Mouse (Mus musculus) liver, embryonic 14.5 days (tissue): ENCODE measurements at regions not wholly inside any gene's neighbourhood (a gene's known extent, or its start where the extent isn't known, plus 50 kb on each side); places are given as distances from the start of the nearest gene placed in this dataset.

Experiments
- ATAC-seq: fragments of 200-750 bp; cut with Nextera tagmentation; 2 replicates; pipeline ENCODE4 v1.8.0; 2017; ENCODE audit warnings: moderate number of reproducible peaks, mild to moderate bottlenecking, moderate library complexity; ENCODE audit not compliant: insufficient read depth
- DNase-seq, 3 experiments: peaks; one replicate each; pipeline ENCODE4 v3.0.0-alpha.2; 2012 to 2013; ENCODE audit warnings: low read depth in 3 of 3, low spot score in 3 of 3
- H3K27ac ChIP-seq: fragments of 300-500 bp; sonication (generic); 2 replicates; pipeline ENCODE4 v1.5.1; 2014; ENCODE audit warnings: moderate library complexity, mild to moderate bottlenecking, control low read depth, inconsistent platforms
- H3K27me3 ChIP-seq: fragments of 300-500 bp; sonication (generic); 2 replicates; pipeline ENCODE4 v1.6.1; 2014; ENCODE audit warnings: mild to moderate bottlenecking, low read length, moderate library complexity; ENCODE audit not compliant: control insufficient read depth, insufficient read depth
- H3K36me3 ChIP-seq: fragments of 300-500 bp; sonication (generic); replicated peaks from 2 replicates; pipeline ENCODE4 v1.6.1; 2014; ENCODE audit warnings: low read depth; ENCODE audit not compliant: control insufficient read depth, insufficient read depth
- H3K4me1 ChIP-seq, 2 experiments: fragments of 200-500 bp in 1 of 2; fragments of 300-500 bp in 1 of 2; sonication (generic) in 1 of 2; replicated peaks; 2 replicates each; pipeline ENCODE4 v1.6.1; 2012 to 2014; ENCODE audit warnings: antibody characterized with exemption in 1 of 2, inconsistent platforms in 1 of 2, low read length in 1 of 2; ENCODE audit not compliant: control insufficient read depth in 2 of 2, insufficient read depth in 2 of 2
- H3K4me2 ChIP-seq: fragments of 300-500 bp; sonication (generic); 2 replicates; pipeline ENCODE4 v1.6.1; 2014; ENCODE audit warnings: low read depth, mild to moderate bottlenecking, control low read depth, moderate library complexity
- H3K4me3 ChIP-seq, 2 experiments: fragments of 200-500 bp in 1 of 2; fragments of 300-500 bp in 1 of 2; sonication (generic) in 1 of 2; 2 replicates each; pipeline ENCODE4 v1.5.1; 2012 to 2014; ENCODE audit warnings: low read depth in 2 of 2, low read length in 2 of 2, mild to moderate bottlenecking in 2 of 2, control low read depth in 1 of 2, inconsistent platforms in 1 of 2, moderate library complexity in 1 of 2; ENCODE audit not compliant: insufficient read depth in 1 of 2
- H3K9ac ChIP-seq: fragments of 300-500 bp; sonication (generic); replicated peaks from 2 replicates; pipeline ENCODE4 v1.6.1; 2014; ENCODE audit warnings: mild to moderate bottlenecking, control low read depth, moderate library complexity
- H3K9me3 ChIP-seq: fragments of 300-500 bp; sonication (generic); 2 replicates; pipeline ENCODE4 v1.6.1; 2016; ENCODE audit warnings: low read length, mixed read lengths; ENCODE audit not compliant: control insufficient read depth
- CTCF ChIP-seq: IDR thresholded peaks from 2 replicates; pipeline ENCODE4 v1.5.1; 2016; ENCODE audit warnings: antibody characterized with exemption, low read depth, control low read depth
- EP300 ChIP-seq: IDR thresholded peaks from 2 replicates; pipeline ENCODE4 v1.6.1; 2016; ENCODE audit warnings: antibody characterized with exemption, low read depth
- WGBS: fragments of 180-500 bp; shearing (Covaris S2); extraction: QIAGEN DNeasy Blood & Tissue Kit; methylation state at CpG from one replicate; pipeline ENCODE4 v1.1.7; 2014; ENCODE audit not compliant: insufficient replicate concordance; 5-methylcytosine and 5-hydroxymethylcytosine counted together

DNA sequence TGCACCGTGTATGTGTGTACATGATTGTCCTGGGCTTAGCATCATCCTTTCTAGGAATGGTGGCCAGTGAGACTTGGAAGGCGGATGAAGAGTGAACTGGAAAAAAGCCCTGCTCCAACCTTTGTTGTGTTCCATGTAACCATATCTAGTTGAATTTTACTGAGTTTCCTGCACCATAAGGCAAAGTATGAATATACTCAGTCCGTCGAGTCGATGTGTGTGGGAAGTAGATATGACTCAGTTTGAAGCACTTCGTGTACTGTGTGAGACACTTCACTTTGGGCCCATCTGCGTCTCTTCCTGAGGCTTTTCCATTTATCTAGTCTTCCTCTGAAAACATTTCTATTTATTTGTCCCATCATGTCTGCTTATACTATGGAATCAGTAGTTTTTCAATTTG, 139.5 kb upstream of the Sp8 start:
- H3K36me3 ChIP-seq: no peaks in the 10 kb centered on the region
- WGBS: 64% methylated on average over 7 of the region's 7 CpGs
- H3K4me3 ChIP-seq: no peak overlapping the region
- H3K9me3 ChIP-seq: no peaks in the 10 kb centered on the region
- TF ChIP-seq EP300: no peak
- no peak for TF ChIP-seq CTCF
- DNase-seq (no peak), ATAC-seq (no peak)
- no peaks in the 10 kb centered on the region for H3K27me3 ChIP-seq
- H3K9ac ChIP-seq: no peak overlapping the region
- H3K27ac ChIP-seq: no peak overlapping the region
- no peaks in the 10 kb centered on the region for H3K4me1 ChIP-seq
- H3K4me2 ChIP-seq: no peak overlapping the region

DNA sequence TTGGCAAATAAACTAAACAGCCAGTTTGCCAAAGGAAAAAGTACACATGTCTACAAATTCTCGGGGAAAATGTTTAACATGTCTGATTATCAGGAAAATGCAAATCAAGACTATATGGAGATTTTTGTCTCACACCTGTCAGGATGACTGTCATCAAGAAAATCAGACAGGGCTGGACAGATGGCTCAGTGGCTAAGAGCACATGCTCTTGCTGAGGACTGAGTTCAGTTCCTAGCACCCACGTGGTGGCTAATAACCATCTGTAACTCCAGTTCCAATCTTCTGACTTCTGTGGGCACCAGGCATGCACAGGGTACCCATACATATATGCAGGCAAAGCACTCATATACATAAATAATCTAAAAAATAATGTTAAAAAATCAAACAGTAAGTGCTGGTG, 141.3 kb upstream of the Sp8 start:
- H3K9ac ChIP-seq: no peak overlapping the region
- no peak for DNase-seq
- TF ChIP-seq CTCF: no peak
- H3K27ac ChIP-seq: no peak overlapping the region
- ATAC-seq: no peak
- no peak overlapping the region for H3K4me3 ChIP-seq
- WGBS: 50% methylated on average over 2 of the region's 2 CpGs
- no peaks in the 10 kb centered on the region for H3K36me3 ChIP-seq
- H3K9me3 ChIP-seq: no peaks in the 10 kb centered on the region
- no peak overlapping the region for H3K4me2 ChIP-seq
- no peaks in the 10 kb centered on the region for H3K27me3 ChIP-seq
- no peaks in the 10 kb centered on the region for H3K4me1 ChIP-seq

DNA sequence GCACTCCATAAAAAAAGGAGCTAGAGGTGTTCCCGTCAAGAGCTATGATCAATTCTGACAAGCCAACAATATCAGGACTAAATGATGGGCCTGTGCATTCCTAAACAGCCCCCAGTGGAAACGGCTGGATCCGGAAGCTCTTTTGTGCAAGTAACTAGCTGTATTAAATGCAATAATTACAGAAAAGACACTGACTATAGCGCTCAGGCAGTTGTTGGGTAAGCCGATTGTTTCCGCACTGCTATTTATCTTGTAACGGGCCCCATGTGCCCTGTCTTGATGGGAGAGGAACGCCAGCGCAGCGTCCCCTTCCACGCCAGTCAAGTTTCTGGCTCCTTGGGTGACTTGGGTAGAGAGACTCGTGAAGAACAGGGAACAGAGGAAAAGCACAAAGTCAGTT, 142.4 kb upstream of the Sp8 start:
- Histone ChIP-seq H3K9ac (no peak overlapping the region), H3K9me3 (no peaks in the 10 kb centered on the region), H3K4me3 (no peak overlapping the region), H3K4me1 (no peaks in the 10 kb centered on the region), H3K27me3 (no peaks in the 10 kb centered on the region), H3K27ac (no peak overlapping the region), H3K4me2 (no peak overlapping the region), H3K36me3 (no peaks in the 10 kb centered on the region)
- no peak for DNase-seq
- 53% methylated on average over 12 of the region's 12 CpGs for WGBS
- no peak for ATAC-seq
- TF ChIP-seq CTCF: no peak
- TF ChIP-seq EP300: no peak

DNA sequence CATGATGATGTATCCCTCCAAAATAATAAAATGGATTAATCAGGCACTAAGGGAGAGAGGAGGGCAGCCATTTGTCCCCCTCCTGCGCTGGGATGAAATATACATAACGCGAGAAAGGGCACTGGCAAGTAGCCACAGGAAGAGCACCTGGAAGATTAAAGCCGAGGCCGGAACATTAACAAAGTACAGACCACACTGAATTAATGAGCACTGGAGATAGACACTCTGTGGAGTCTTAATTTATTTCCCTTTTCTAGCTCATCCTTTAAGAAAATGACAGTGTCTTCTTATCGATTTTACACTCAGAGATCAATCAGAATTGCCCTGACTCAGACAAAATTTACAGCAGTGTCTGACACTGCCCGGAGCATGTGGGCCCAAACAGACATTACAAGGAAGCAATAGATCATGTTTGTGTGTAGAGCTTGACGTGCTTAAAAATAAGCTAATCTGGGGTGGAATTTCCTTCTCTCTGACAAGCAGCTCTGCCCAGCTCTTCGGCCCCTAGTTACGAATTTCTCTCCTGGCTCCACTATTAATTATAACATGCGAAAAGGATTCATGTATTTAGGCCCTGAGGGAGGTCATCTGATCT, 143.0 kb upstream of the Sp8 start:
- H3K27ac ChIP-seq: no peak overlapping the region
- 36% methylated on average over 11 of the region's 11 CpGs for WGBS

DNA sequence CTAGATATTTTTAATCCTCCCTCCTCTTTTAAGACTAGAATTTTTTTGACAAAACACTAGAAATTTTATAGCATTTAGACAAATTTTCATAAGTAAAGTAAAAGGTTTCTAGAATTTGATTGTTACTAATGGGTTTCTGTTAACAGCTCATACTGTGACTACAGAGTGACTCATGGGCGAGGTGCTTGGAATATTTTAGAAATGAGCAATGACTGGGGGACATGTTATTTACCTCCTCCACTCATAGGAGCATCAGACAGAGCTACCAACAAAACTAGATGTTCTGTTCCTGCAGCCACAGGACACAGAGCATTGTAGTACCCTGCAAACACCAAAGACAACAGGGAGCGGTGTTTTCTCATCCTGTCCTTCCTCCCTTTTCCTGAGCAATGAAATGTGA, 144.3 kb upstream of the Sp8 start:
- no peak for ATAC-seq
- TF ChIP-seq EP300 (no peak), CTCF (no peak)
- Histone ChIP-seq H3K9ac (no peak overlapping the region), H3K4me3 (no peak overlapping the region), H3K4me1 (no peaks in the 10 kb centered on the region), H3K27ac (no peak overlapping the region), H3K9me3 (no peaks in the 10 kb centered on the region), H3K27me3 (no peaks in the 10 kb centered on the region), H3K4me2 (no peak overlapping the region), H3K36me3 (no peaks in the 10 kb centered on the region)
- 45% methylated on average over 2 of the region's 2 CpGs for WGBS
- no peak for DNase-seq

More for the DNA sequence above, 143.0 kb upstream of the Sp8 start:
- Histone ChIP-seq H3K4me3 (no peak overlapping the region), H3K36me3 (no peaks in the 10 kb centered on the region), H3K4me1 (no peaks in the 10 kb centered on the region), H3K9me3 (no peaks in the 10 kb centered on the region), H3K27me3 (no peaks in the 10 kb centered on the region), H3K9ac (no peak overlapping the region), H3K4me2 (no peak overlapping the region)
- DNase-seq (no peak), ATAC-seq (no peak)
- no peak for TF ChIP-seq EP300

DNA sequence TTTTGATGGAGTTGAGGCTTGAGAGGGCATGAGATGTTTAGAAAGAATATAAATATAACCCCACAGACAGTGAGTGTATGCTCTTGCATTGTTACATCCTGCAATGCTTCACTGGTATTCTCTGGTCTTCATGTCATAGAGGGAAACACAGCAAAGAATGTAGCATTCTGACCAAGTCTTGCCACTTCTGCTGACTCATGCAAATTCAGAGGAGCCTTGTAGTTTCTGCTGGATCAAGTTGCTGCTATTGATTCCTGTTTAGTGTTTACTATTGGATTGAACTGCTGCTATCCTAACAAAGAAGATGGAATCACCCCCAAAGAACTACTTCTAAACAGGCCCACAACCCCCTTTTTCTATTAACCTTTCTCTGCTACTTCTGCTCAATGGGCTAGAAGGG, 148.0 kb upstream of the Sp8 start:
- H3K27me3 ChIP-seq: no peaks in the 10 kb centered on the region
- DNase-seq: no peak
- H3K4me2 ChIP-seq: no peak overlapping the region
- no peak overlapping the region for H3K27ac ChIP-seq
- no peak for ATAC-seq
- no peaks in the 10 kb centered on the region for H3K36me3 ChIP-seq
- no peak overlapping the region for H3K4me3 ChIP-seq
- TF ChIP-seq CTCF (no peak), EP300 (no peak)
- no peak overlapping the region for H3K9ac ChIP-seq
- no peaks in the 10 kb centered on the region for H3K9me3 ChIP-seq
- H3K4me1 ChIP-seq: no peaks in the 10 kb centered on the region
